8 mouse cellular contexts compared by ENCODE assay signal in genomic region chr4:128734721-128735671, GRCm38 (mm10). TPM values are rescaled to one million over a fixed set of nuclear protein-coding genes. Genes with fewer than 3 reads are reported as not detected.
DNase-seq lines count a peak whose midpoint lies in the region; ATAC-seq and TF ChIP-seq lines count a peak whose summit lies in the region.

No protein-coding gene starts in this region.

- intact Hi-C loops in left cerebral cortex, adult 2 months (cut with DNase I): no loop called here

- no peak for TF ChIP-seq CTCF in left cerebral cortex, adult 2 months (IDR thresholded peaks at IDR 0.05)
- TF ChIP-seq CTCF in hindbrain, postnatal 0 days (IDR thresholded peaks at IDR 0.05; ENCODE audit: low read depth): no peak
- TF ChIP-seq CTCF in lung, postnatal 0 days (IDR thresholded peaks at IDR 0.05): no peak

- no peak overlapping the region for H3K4me3 ChIP-seq in left cerebral cortex, adult 2 months
- no peak overlapping the region for H3K4me3 ChIP-seq in embryonic facial prominence, embryonic 14.5 days (ENCODE audit: low read depth, low read length)
- no peak overlapping the region for H3K4me3 ChIP-seq in hindbrain, postnatal 0 days (ENCODE audit: low read length)
- no peak overlapping the region for H3K4me3 ChIP-seq in lung, postnatal 0 days (ENCODE audit: low read depth, low read length)
- no peak overlapping the region for H3K4me3 ChIP-seq in stomach, embryonic 14.5 days (ENCODE audit: low read depth, low read length)

- H3K9me3 ChIP-seq in embryonic facial prominence, embryonic 14.5 days (ENCODE audit: control insufficient read depth, low read length): no peaks in the 10 kb centered on the region
- H3K9me3 ChIP-seq in hindbrain, postnatal 0 days (ENCODE audit: low read length): no peaks in the 10 kb centered on the region
- no peaks in the 10 kb centered on the region for H3K9me3 ChIP-seq in lung, postnatal 0 days (ENCODE audit: low read length)
- H3K9me3 ChIP-seq in stomach, embryonic 14.5 days (ENCODE audit: control insufficient read depth, low read depth, low read length): no peaks in the 10 kb centered on the region

- DNase-seq in left cerebral cortex, adult 2 months (ENCODE audit: extremely low spot score in 1 of 2, low spot score in 2 of 2): no peak
- no peak for DNase-seq in left cerebral cortex, adult 8-10 months (ENCODE audit: low spot score in 2 of 2)
- DNase-seq in embryonic facial prominence, embryonic 14.5 days (ENCODE audit: low spot score): peak; percentile 54
- DNase-seq in hindbrain, postnatal 0 days (ENCODE audit: low spot score): no peak
- peak; percentile 64 for DNase-seq in lung, postnatal 0 days (ENCODE audit: low spot score)
- DNase-seq in frontal cortex, postnatal 36 days (ENCODE audit: low spot score in 2 of 2): no peak
- no peak for DNase-seq in Muller cell, postnatal 12 days (ENCODE audit: inconsistent ontology term)

- H3K9ac ChIP-seq in embryonic facial prominence, embryonic 14.5 days (ENCODE audit: low read depth, low read length): 0 out of 2 replicates have a peak overlapping the region, but pooled peaks have one; percentile 20
- peak overlapping the region; percentile 17; the same call in 1 of the 2 replicates for H3K9ac ChIP-seq in hindbrain, postnatal 0 days (replicated peaks; ENCODE audit: low read length)
- H3K9ac ChIP-seq in lung, postnatal 0 days (replicated peaks; ENCODE audit: low read depth): no peak overlapping the region
- H3K9ac ChIP-seq in stomach, embryonic 14.5 days (replicated peaks; ENCODE audit: low read depth, low read length): no peak overlapping the region

- peak overlapping the region; percentile 72 for H3K27ac ChIP-seq in left cerebral cortex, adult 2 months
- peak overlapping the region; percentile 86 for H3K27ac ChIP-seq in embryonic facial prominence, embryonic 14.5 days (replicated peaks; ENCODE audit: low read depth, low read length)
- H3K27ac ChIP-seq in hindbrain, postnatal 0 days: peak overlapping the region; percentile 81; the same call in 1 of the 2 replicates
- peak overlapping the region; percentile 92 for H3K27ac ChIP-seq in lung, postnatal 0 days (ENCODE audit: low read length)
- H3K27ac ChIP-seq in stomach, embryonic 14.5 days (ENCODE audit: low read length): peak overlapping the region; percentile 61; the same call in 1 of the 2 replicates

- 61% methylated on average over 18 of the region's 18 CpGs for WGBS in embryonic facial prominence, embryonic 14.5 days
- 55% methylated on average over 18 of the region's 18 CpGs for WGBS in hindbrain, postnatal 0 days
- 42% methylated on average over 18 of the region's 18 CpGs for WGBS in lung, postnatal 0 days
- 69% methylated on average over 18 of the region's 18 CpGs for WGBS in stomach, embryonic 14.5 days

- peak overlapping the region; percentile 24; the same call in 1 of the 2 replicates for H3K4me2 ChIP-seq in embryonic facial prominence, embryonic 14.5 days (ENCODE audit: low read depth, low read length)
- H3K4me2 ChIP-seq in hindbrain, postnatal 0 days (ENCODE audit: low read depth, low read length): peak overlapping the region; percentile 31; the same call in 1 of the 2 replicates
- H3K4me2 ChIP-seq in lung, postnatal 0 days (replicated peaks; ENCODE audit: low read depth, low read length): 0 out of 2 replicates have a peak overlapping the region, but pooled peaks have one; percentile 1
- H3K4me2 ChIP-seq in stomach, embryonic 14.5 days (replicated peaks; ENCODE audit: low read depth, low read length): no peak overlapping the region

- no peaks in the 10 kb centered on the region for H3K27me3 ChIP-seq in embryonic facial prominence, embryonic 14.5 days (replicated peaks; ENCODE audit: control insufficient read depth, insufficient read depth, low read length)
- H3K27me3 ChIP-seq in hindbrain, postnatal 0 days (ENCODE audit: insufficient read depth, low read length): no peaks in the 10 kb centered on the region
- no peaks in the 10 kb centered on the region for H3K27me3 ChIP-seq in lung, postnatal 0 days (replicated peaks; ENCODE audit: insufficient read depth, low read length)
- no peaks in the 10 kb centered on the region for H3K27me3 ChIP-seq in stomach, embryonic 14.5 days (ENCODE audit: control insufficient read depth, insufficient read depth, low read length)

- H3K36me3 ChIP-seq in embryonic facial prominence, embryonic 14.5 days (ENCODE audit: control insufficient read depth, insufficient read depth, low read length): peaks cover 13% of the 10 kb centered on the region; the same call in 1 of the 2 replicates
- H3K36me3 ChIP-seq in hindbrain, postnatal 0 days (ENCODE audit: insufficient read depth, low read length): no peaks in the 10 kb centered on the region
- H3K36me3 ChIP-seq in lung, postnatal 0 days (ENCODE audit: insufficient read depth, low read length): peaks cover 7% of the 10 kb centered on the region; the same call in 1 of the 2 replicates
- H3K36me3 ChIP-seq in stomach, embryonic 14.5 days (ENCODE audit: control insufficient read depth, insufficient read depth, low read length): peaks cover 10% of the 10 kb centered on the region; the same call in 1 of the 2 replicates

- no peak for ATAC-seq in embryonic facial prominence, embryonic 14.5 days (ENCODE audit: low read depth)
- peak; percentile 42; the same call in 1 of the 2 replicates for ATAC-seq in hindbrain, postnatal 0 days
- ATAC-seq in lung, postnatal 0 days: peak; percentile 11
- no peak for ATAC-seq in stomach, embryonic 14.5 days (ENCODE audit: insufficient number of reproducible peaks, insufficient read depth, low FRiP score, low read depth)

- H3K4me1 ChIP-seq in embryonic facial prominence, embryonic 14.5 days (ENCODE audit: control insufficient read depth, insufficient read depth, low read length): peaks cover 70% of the 10 kb centered on the region
- peaks cover 68% of the 10 kb centered on the region for H3K4me1 ChIP-seq in hindbrain, postnatal 0 days (ENCODE audit: insufficient read depth, low read length)
- peaks cover 55% of the 10 kb centered on the region for H3K4me1 ChIP-seq in lung, postnatal 0 days (ENCODE audit: insufficient read depth, low read depth, low read length)
- H3K4me1 ChIP-seq in stomach, embryonic 14.5 days (ENCODE audit: control insufficient read depth, insufficient read depth, low read length): peaks cover 68% of the 10 kb centered on the region

- TF ChIP-seq EP300 in lung, postnatal 0 days (IDR thresholded peaks at IDR 0.05): no peak; the same call in 1 of the 2 replicates

RNA-seq across cellular contexts. Expression of gene A3galt2, which starts 20.2 kb away (rescaled TPM):
- under 1 TPM; 0.27 to 0.54 TPM for total RNA-seq in left cerebral cortex, adult 2 months (2021)
- total RNA-seq in left cerebral cortex, adult 8-10 months (2022): under 1 TPM; 0.09 to 0.39 (median 0.27) TPM
- 0.13 TPM in 2 replicates for polyA plus RNA-seq in embryonic facial prominence, embryonic 14.5 days (2014; fragmentation: Nextera tagmentation; extraction: Ambion mirVana)
- total RNA-seq in hindbrain, postnatal 0 days (2014; rRNA removed): 0.47 and 1.1 TPM in 2 replicates
- 0.10 TPM in 2 replicates for polyA plus RNA-seq in hindbrain, postnatal 0 days (2015; fragmentation: Nextera tagmentation; extraction: Ambion mirVana)
- polyA plus RNA-seq in lung, postnatal 0 days (2015; fragmentation: Nextera tagmentation; extraction: Ambion mirVana): 0.04 and 0.08 TPM in 2 replicates
- polyA plus RNA-seq in stomach, embryonic 14.5 days (2014; fragmentation: Nextera tagmentation; extraction: Ambion mirVana): 0.20 and 0.27 TPM in 2 replicates

Comparison
In these comparisons a context has a peak if more than half of its experiments do, and no peak if none do; other contexts are left out.
1. DNase-seq: peak in embryonic facial prominence, embryonic 14.5 days (single experiment) and lung, postnatal 0 days (single experiment); none in left cerebral cortex, adult 2 months (0 of 2), left cerebral cortex, adult 8-10 months (0 of 2), hindbrain, postnatal 0 days (single experiment), frontal cortex, postnatal 36 days (0 of 2) and Muller cell, postnatal 12 days (single experiment).
2. ATAC-seq: peak in hindbrain, postnatal 0 days (single experiment) and lung, postnatal 0 days (single experiment); none in embryonic facial prominence, embryonic 14.5 days (single experiment) and stomach, embryonic 14.5 days (single experiment).
3. H3K9ac ChIP-seq: peak in embryonic facial prominence, embryonic 14.5 days (single experiment) and hindbrain, postnatal 0 days (single experiment); none in lung, postnatal 0 days (single experiment) and stomach, embryonic 14.5 days (single experiment).
4. Peak in every context shown above with its lines, with median percentiles within 50 percentile points of each other: H3K27ac ChIP-seq.